Mouse (Mus musculus) lung, adult 10 weeks (tissue): ENCODE measurements around the gene Olfr1337. TPM values are rescaled to one million over a fixed set of nuclear protein-coding genes. Genes with fewer than 3 reads are reported as not detected.

Source experiments
- polyA plus RNA-seq: library from polyadenylated mRNA; stranded (reverse); fragments of 350-450 nt; fragmentation: Illumina TruSeq; extraction: RNeasy Lipid Tissue Mini Kit (QIAGEN cat#74804); gene quantifications from one replicate; pipeline ENCODE4 v1.2.3, GENCODE M21; 2014; ENCODE audit warnings: low read depth, low replicate concordance; ENCODE audit not compliant: insufficient read depth

Olfr1337 gene
- polyA plus RNA-seq = not detected

DNA sequence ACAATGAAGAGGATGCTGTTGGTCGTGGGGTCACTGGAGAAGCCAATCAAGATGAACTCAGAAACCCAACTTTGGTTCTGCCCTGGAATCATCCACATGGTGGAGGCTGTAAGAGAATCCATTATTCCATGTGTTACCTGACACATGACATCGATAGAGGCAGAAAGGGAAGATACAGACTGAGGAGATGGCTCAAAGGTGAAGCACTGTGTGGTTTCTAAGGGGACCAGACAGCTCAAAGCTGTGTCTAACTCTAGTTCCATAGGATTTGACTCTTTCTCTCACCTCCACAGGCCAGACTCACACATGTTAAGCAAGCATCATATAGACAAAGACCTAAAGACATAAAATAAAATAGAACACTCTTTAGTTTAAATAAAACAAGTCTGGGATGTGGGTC lies at the start of gene Olfr1337:
Gene Olfr1337 (minus strand): TSS at position 101 of the 400 bp plus-strand sequence.

DNA sequence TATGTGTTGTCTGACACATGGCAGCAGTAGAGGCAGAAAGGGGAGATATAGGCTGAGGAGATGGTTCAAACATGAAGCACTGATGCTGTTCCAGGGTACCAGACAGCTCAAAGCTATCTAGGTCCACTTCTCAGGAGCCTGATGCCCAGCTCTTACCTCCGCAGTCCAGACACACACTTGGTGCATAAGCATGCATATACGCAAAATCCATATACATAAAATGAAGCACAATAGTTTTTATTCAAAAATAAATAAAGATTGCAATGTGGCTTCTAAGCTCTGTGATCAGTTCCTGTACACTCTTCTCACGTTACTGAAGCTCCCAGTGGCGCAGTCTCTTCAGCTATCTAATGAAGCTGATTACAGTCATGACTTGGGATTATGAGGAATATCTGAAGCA lies 27.5 kb upstream of the Olfr1337 start, which contains the start of gene Olfr1335:
Gene Olfr1335 (minus strand): TSS at position 101 of the 400 bp plus-strand sequence.

DNA sequence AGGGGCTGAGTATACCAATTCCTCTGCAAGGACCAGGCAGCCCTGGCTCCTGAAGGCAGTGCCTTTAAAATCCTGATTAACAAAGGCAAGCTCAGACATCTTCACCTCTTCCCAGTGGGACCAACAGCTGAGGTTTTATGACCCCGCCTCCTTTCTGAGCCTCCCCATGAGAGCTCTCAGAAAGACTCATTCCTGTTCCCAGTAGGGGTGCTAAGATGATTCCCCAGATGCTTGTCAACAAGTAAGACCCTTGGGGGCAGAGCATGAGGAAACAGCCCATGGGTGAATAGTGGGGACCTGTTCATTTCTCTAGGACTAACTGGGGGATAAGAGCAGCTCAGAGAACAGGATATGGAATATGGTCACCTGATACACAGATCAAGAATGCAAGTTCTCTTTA lies 23.7 kb downstream of the Olfr1337 start, which contains the start of gene Olfr1338:
Gene Olfr1338 (minus strand): TSS at position 101 of the 400 bp plus-strand sequence.

DNA sequence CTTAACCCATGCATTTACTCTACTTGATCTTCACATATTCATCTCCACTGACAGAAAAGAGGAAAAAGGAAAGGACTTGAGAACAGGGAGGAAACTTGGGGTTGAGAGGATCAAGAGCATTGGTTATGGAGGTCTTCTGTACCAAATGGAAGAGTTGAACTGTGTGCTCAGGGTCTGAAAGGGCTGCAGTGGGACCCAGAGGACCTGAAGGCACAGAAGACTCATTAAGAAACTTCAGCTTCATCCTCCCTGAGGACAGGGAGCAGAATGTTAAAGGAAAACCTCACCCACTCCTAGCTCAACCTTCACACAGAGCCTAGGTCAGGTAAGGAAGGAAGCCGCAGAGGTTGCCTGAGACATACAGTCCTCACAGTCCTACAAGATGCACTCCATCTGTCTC lies 50.5 kb downstream of the Olfr1337 start, which contains the start of gene Olfr1339:
Gene Olfr1339 (plus strand): TSS at position 301 of the 400 bp plus-strand sequence.

Other genes starting within 250 kb of the Olfr1337 start
- 11.6 TPM for gene Tmem125, start 238.5 kb downstream of the Olfr1337 start, polyA plus RNA-seq
- gene Cfap57, start 161.8 kb downstream of the Olfr1337 start, polyA plus RNA-seq = 2.5 TPM
- 50.0 TPM for gene Ebna1bp2, start 161.8 kb downstream of the Olfr1337 start, polyA plus RNA-seq
- gene Olfr62, start 123.6 kb downstream of the Olfr1337 start, polyA plus RNA-seq = not detected
- 0.24 TPM for gene Olfr1342, start 89.8 kb downstream of the Olfr1337 start, polyA plus RNA-seq
- not detected for gene Olfr1341, start 79.1 kb downstream of the Olfr1337 start, polyA plus RNA-seq
- gene Olfr1340, start 62.4 kb downstream of the Olfr1337 start, polyA plus RNA-seq = not detected
- gene Olfr1339, start 50.4 kb downstream of the Olfr1337 start, polyA plus RNA-seq = not detected
- not detected for gene Olfr1338, start 23.8 kb downstream of the Olfr1337 start, polyA plus RNA-seq
- gene Olfr1335, start 27.4 kb upstream of the Olfr1337 start, polyA plus RNA-seq = not detected
- gene Olfr1333, start 53.7 kb upstream of the Olfr1337 start, polyA plus RNA-seq = not detected
- gene Olfr1331, start 82.1 kb upstream of the Olfr1337 start, polyA plus RNA-seq = not detected
- gene Olfr1330, start 106.0 kb upstream of the Olfr1337 start, polyA plus RNA-seq = not detected
- gene Olfr1329, start 134.9 kb upstream of the Olfr1337 start, polyA plus RNA-seq = not detected
- not detected for gene Olfr1328, start 156.0 kb upstream of the Olfr1337 start, polyA plus RNA-seq
- not detected for gene Lao1, start 179.0 kb upstream of the Olfr1337 start, polyA plus RNA-seq